9 mouse cellular contexts compared by ENCODE assay signal in the genomic region with DNA sequence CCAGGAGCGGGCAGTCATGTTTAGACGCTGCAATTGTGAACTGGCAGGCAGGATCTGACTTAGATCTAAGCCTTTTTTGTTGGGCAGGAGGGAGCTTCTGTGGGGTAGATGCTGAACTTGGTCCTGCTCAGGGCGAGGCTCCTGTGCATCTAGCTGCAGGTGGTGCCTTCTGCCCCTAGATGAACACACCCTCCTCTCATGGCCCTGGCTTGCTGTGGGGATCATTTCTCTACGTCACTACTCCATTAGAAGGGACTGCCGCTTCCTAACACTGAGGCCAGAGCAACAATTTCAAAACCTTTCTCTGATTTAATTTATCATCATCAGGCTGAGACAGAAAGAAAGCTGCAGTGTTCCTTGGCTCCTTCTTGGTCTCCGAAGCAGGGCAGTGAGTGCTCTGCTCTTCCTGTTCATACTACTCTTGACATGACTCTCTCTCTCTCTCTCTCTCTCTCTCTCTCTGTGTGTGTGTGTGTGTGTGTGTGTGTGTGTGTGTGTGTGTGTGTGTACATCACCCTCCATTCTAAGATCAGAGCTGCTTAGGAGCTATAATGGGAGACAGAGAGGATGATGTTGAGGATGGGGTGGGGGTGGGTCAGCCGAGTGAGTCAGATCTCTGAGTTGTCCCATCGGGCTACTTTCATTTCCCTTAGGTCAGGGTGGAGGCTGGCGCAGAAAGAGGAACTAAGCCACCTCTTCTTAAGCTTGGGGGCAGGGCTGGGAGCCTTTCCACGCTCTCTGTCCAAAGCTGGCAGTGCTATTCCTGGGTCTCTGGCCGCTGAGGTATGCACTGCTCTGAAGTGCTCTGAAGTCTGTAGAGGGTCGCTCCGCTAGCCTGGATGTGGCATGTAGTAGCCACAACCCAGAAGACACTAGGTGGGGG. TPM values are rescaled to one million over a fixed set of nuclear protein-coding genes. Genes with fewer than 3 reads are reported as not detected.
A peak's percentile ranks its signal among the peaks of the same experiment; 100 is the strongest.
DNase-seq lines count a peak whose midpoint lies in the region; ATAC-seq and TF ChIP-seq lines count a peak whose summit lies in the region.
"Had no signal": no experiment of that assay in that cellular context is flagged by ENCODE, and none has a peak within 500 bp of the region (broad histone marks: within the 10 kb centered on the region; RNA-seq: fewer than 3 reads in every experiment).

No protein-coding gene starts in this region.

- no peak for TF ChIP-seq CTCF in bone marrow, adult 2 months (IDR thresholded peaks at IDR 0.05; ENCODE audit: control insufficient read depth, insufficient read depth, low read length)
- TF ChIP-seq CTCF in midbrain, postnatal 0 days (IDR thresholded peaks at IDR 0.05): no peak

- H3K4me2 ChIP-seq in kidney, embryonic 14.5 days (replicated peaks; ENCODE audit: low read depth, low read length): peak overlapping the region; percentile 19
- 0 out of 2 replicates have a peak overlapping the region, but pooled peaks have one; percentile 97 for H3K4me2 ChIP-seq in limb, embryonic 13.5 days (replicated peaks)
- no peak overlapping the region for H3K4me2 ChIP-seq in midbrain, postnatal 0 days (ENCODE audit: low read depth, low read length, poor library complexity, severe bottlenecking)

- H3K9me3 ChIP-seq in kidney, embryonic 14.5 days (ENCODE audit: control insufficient read depth, low read length): no peaks in the 10 kb centered on the region
- no peaks in the 10 kb centered on the region for H3K9me3 ChIP-seq in limb, embryonic 13.5 days
- no peaks in the 10 kb centered on the region for H3K9me3 ChIP-seq in midbrain, postnatal 0 days (ENCODE audit: low read length)

- H3K36me3 ChIP-seq in kidney, embryonic 14.5 days (ENCODE audit: control insufficient read depth, insufficient read depth, low read length): no peaks in the 10 kb centered on the region
- no peaks in the 10 kb centered on the region for H3K36me3 ChIP-seq in limb, embryonic 13.5 days
- no peaks in the 10 kb centered on the region for H3K36me3 ChIP-seq in midbrain, postnatal 0 days (ENCODE audit: insufficient read depth, low read length)

- no peak for DNase-seq in kidney, postnatal 10 days
- peak; percentile 43 for DNase-seq in skeletal muscle tissue, adult 2 months (ENCODE audit: low read depth, low spot score)
- no peak for DNase-seq in cerebellum, adult 18-20 months
- DNase-seq in T-cell, adult 2 months (ENCODE audit: low spot score): no peak
- DNase-seq in midbrain, postnatal 0 days (ENCODE audit: low spot score): no peak
- DNase-seq: kidney, adult 9 months had no signal

- peaks cover 26% of the 10 kb centered on the region for H3K4me1 ChIP-seq in kidney, embryonic 14.5 days (ENCODE audit: control insufficient read depth, insufficient read depth, low read length)
- H3K4me1 ChIP-seq in bone marrow, adult 2 months (ENCODE audit: control insufficient read depth, insufficient read depth, low read length): peaks cover 5% of the 10 kb centered on the region
- peaks cover 19% of the 10 kb centered on the region for H3K4me1 ChIP-seq in limb, embryonic 13.5 days
- 0 out of 2 replicates have a peak, but pooled peaks cover 8% of the 10 kb centered on the region for H3K4me1 ChIP-seq in midbrain, postnatal 0 days (ENCODE audit: insufficient read depth, low read length)

- ATAC-seq in kidney, embryonic 14.5 days (ENCODE audit: low FRiP score, low TSS enrichment): no peak
- no peak for ATAC-seq in limb, embryonic 13.5 days (ENCODE audit: low FRiP score, low read depth)
- ATAC-seq in midbrain, postnatal 0 days (ENCODE audit: low FRiP score): no peak

- H3K27ac ChIP-seq in kidney, embryonic 14.5 days (ENCODE audit: low read depth, low read length): no peak overlapping the region
- H3K27ac ChIP-seq in bone marrow, adult 2 months (ENCODE audit: control insufficient read depth, insufficient read depth, low read depth, low read length, poor library complexity): peak overlapping the region; percentile 78
- H3K27ac ChIP-seq in limb, embryonic 13.5 days: no peak overlapping the region
- H3K27ac ChIP-seq in midbrain, postnatal 0 days (ENCODE audit: low read depth, low read length): no peak overlapping the region

- H3K27me3 ChIP-seq in kidney, embryonic 14.5 days (ENCODE audit: control insufficient read depth, insufficient read depth, low read length): peaks cover 31% of the 10 kb centered on the region
- H3K27me3 ChIP-seq in limb, embryonic 13.5 days: peaks cover 63% of the 10 kb centered on the region
- peaks cover 39% of the 10 kb centered on the region for H3K27me3 ChIP-seq in midbrain, postnatal 0 days (ENCODE audit: insufficient read depth, low read length)

- H3K4me3 ChIP-seq in kidney, embryonic 14.5 days (ENCODE audit: low read length): 0 out of 2 replicates have a peak overlapping the region, but pooled peaks have one; percentile 56
- peak overlapping the region; percentile 84 for H3K4me3 ChIP-seq in bone marrow, adult 2 months (replicated peaks; ENCODE audit: control insufficient read depth, low read depth, low read length)
- H3K4me3 ChIP-seq in limb, embryonic 13.5 days: 0 out of 2 replicates have a peak overlapping the region, but pooled peaks have one; percentile 61
- no peak overlapping the region for H3K4me3 ChIP-seq in midbrain, postnatal 0 days (ENCODE audit: low read depth, low read length)

- whole genome bisulfite sequencing in kidney, embryonic 14.5 days: 27% methylated on average over 13 of the region's 13 CpGs
- 5% methylated on average over 13 of the region's 13 CpGs for WGBS in bone marrow, adult 2 months
- WGBS in limb, embryonic 13.5 days: 26% methylated on average over 13 of the region's 13 CpGs
- WGBS in midbrain, postnatal 0 days: 29% methylated on average over 13 of the region's 13 CpGs

- TF ChIP-seq POLR2A in bone marrow, adult 2 months (IDR thresholded peaks at IDR 0.05; ENCODE audit: borderline replicate concordance, control insufficient read depth, low read depth, low read length): no peak

- no peak overlapping the region for H3K9ac ChIP-seq in kidney, embryonic 14.5 days (ENCODE audit: low read depth, low read length)
- H3K9ac ChIP-seq in limb, embryonic 13.5 days: no peak overlapping the region
- H3K9ac ChIP-seq in midbrain, postnatal 0 days (replicated peaks; ENCODE audit: low read length, poor library complexity, severe bottlenecking): no peak overlapping the region

RNA-seq across cellular contexts. Expression of gene Irf5, which starts 2.4 kb away (rescaled TPM):
- polyA plus RNA-seq in kidney, embryonic 14.5 days (2014; fragmentation: Nextera tagmentation; extraction: Ambion mirVana): 4.5 and 5.0 TPM in 2 replicates
- polyA plus RNA-seq in bone marrow, adult 2 months (2011; ENCODE audit: insufficient read depth, insufficient read length, low replicate concordance, missing spikeins): 26.7 and 47.1 TPM in 2 replicates
- polyA plus RNA-seq in limb, embryonic 13.5 days (2015; fragmentation: Nextera tagmentation; extraction: Ambion mirVana): 2.7 and 3.6 TPM in 2 replicates
- 3.2 and 3.5 TPM in 2 replicates for total RNA-seq in midbrain, postnatal 0 days (2014; rRNA removed)
- polyA plus RNA-seq in midbrain, postnatal 0 days (2015; fragmentation: Nextera tagmentation; extraction: Ambion mirVana): 1.7 and 2.0 TPM in 2 replicates

RNA-seq across cellular contexts. Expression of gene Kcp, which starts 21.1 kb away (rescaled TPM):
- 30.0 and 32.8 TPM in 2 replicates for polyA plus RNA-seq in kidney, embryonic 14.5 days (2014; fragmentation: Nextera tagmentation; extraction: Ambion mirVana)
- polyA plus RNA-seq in bone marrow, adult 2 months (2011; ENCODE audit: insufficient read depth, insufficient read length, low replicate concordance, missing spikeins): not detected in 2 replicates
- polyA plus RNA-seq in limb, embryonic 13.5 days (2015; fragmentation: Nextera tagmentation; extraction: Ambion mirVana): 37.4 and 37.8 TPM in 2 replicates
- 16.3 and 27.0 TPM in 2 replicates for total RNA-seq in midbrain, postnatal 0 days (2014; rRNA removed)
- 8.9 and 9.0 TPM in 2 replicates for polyA plus RNA-seq in midbrain, postnatal 0 days (2015; fragmentation: Nextera tagmentation; extraction: Ambion mirVana)

RNA-seq across cellular contexts. Expression of gene Atp6v1fnb, which starts 57.6 kb away (rescaled TPM):
- 0.49 TPM in 1 of 2 replicates, not detected in the other for polyA plus RNA-seq in kidney, embryonic 14.5 days (2014; fragmentation: Nextera tagmentation; extraction: Ambion mirVana)
- not detected in 2 replicates for polyA plus RNA-seq in bone marrow, adult 2 months (2011; ENCODE audit: insufficient read depth, insufficient read length, low replicate concordance, missing spikeins)
- polyA plus RNA-seq in limb, embryonic 13.5 days (2015; fragmentation: Nextera tagmentation; extraction: Ambion mirVana): 0.50 TPM in 1 of 2 replicates, not detected in the other
- total RNA-seq in midbrain, postnatal 0 days (2014; rRNA removed): 2.6 TPM in 1 of 2 replicates, not detected in the other
- polyA plus RNA-seq in midbrain, postnatal 0 days (2015; fragmentation: Nextera tagmentation; extraction: Ambion mirVana): 0.32 and 0.72 TPM in 2 replicates
